Mouse (Mus musculus) heart, postnatal 10 days (tissue): ENCODE data around the gene Slc24a4. TPM values are rescaled to one million over a fixed set of nuclear protein-coding genes. Genes with fewer than 3 reads are reported as not detected.
"Not testable (repeated sequence)": the region's sequence is repeated elsewhere in the genome, so short reads cannot be mapped to it uniquely, and the experiment has no call there.

Experiments used
- DNase-seq, 2 experiments: peaks; one replicate each; pipeline ENCODE4 v3.0.0; 2021
- intact Hi-C: fragments of 180-260 bp; cut with DNase I; formaldehyde crosslinking; loops from one replicate; pipeline ENCODE4 v1.15.1; 2025
- total RNA-seq, 2 experiments: library from RNA; stranded (reverse); gene quantifications; 2 replicates each; pipeline ENCODE4 v1.2.3; 2021

Gene Slc24a4
- total RNA-seq, 2 experiments from 2014 or later = 0.84 to 2.0 TPM

DNA sequence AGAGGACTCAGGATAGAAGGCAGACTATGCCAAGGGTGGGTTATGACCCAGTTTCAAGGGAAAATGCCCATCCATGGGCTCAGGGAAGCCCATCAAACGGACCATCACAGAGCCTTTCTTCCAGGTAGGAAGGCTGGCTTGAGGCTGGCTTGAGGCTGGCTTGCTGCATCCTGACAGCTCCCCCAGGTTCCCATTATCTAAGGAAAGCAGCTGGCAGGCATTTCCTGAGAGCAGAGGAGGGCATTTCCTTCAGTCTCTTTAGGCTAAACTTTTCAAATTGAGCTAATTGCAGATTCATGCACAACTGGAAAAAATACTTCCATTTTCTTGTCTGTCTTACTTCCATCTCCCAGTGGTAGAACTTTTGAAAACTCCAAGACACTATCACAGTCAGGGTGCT, 26.3 kb downstream of the Slc24a4 start:
- DNase-seq = no peak
- intact Hi-C loops = no loop called here

DNA sequence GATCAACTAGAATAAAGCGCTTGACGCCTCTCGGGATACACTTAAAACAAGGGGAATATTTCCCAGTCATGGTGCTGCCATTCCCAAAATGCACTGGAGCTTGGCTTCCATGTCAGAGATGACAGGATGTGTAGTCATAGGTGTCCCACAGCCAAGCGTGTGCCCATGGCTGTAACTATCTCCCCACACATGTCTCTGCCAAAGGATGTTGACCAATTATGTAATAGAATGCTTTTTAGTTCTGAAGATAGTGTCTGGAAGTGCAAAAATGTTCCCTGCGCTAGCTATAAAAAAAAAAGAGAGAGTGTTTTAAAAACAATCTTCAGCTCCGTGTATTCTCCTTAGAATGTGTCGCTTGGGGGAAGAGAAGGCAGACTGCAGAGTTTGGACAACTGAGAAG, 36.1 kb downstream of the Slc24a4 start:
- DNase-seq = no peak
- intact Hi-C loops = loop anchor here (5.0 kb wide), 1 partner anchor 37 kb away; the partner anchor contains the start of gene Slc24a4

DNA sequence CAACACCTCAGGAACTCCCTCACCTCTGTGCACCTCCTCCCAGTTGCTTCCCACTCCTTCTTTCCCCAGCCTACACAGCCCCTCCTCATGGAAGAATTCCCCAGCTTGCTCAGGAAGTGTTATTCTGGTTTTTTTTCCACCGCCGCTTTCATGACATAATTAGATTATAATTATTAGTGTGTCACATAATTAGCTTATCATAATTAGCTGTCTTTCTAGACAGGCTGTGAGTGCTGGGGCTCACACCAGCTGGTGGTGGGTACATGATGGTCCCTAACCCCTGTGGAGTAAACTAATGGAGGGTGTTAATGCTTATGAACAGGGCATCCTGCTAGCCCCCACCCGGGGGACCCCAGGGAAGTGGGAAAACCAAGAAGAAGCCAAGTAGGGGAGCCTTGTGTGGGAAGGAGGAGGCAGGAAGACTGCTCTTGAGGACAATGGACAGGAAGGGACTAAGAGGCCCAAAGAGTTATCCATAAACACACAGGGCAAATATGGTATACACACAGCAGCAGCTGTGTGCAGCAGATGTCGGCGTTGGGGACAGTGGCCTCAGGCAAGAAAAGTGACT, 38.2 kb downstream of the Slc24a4 start:
- DNase-seq = peak; percentile 15 to 32
- intact Hi-C loops = loop anchor here (5.0 kb wide), 1 partner anchor 39 kb away; the partner anchor contains the start of gene Slc24a4

DNA sequence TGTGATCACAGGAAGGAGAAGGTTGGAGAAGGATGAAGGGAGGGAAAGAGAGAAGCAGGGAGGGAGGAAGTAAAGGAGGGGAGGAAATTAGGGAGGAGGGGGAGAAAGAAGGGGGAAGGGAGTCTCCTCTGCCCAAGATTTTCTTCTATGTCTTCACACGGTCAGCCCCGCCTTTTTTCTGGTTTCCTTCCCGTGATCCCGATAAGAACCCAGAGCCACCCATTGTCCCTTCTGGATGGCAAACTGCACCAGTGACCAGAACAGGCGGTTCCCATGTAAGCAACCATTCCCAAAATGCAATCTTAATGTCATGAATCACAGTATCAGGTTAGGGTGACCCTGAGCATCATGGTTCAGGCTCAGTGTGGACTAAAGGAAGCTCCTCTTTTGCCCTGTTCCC, 38.8 kb downstream of the Slc24a4 start:
- intact Hi-C loops = loop anchor here (5.0 kb wide), 1 partner anchor 40 kb away; the partner anchor contains the start of gene Slc24a4
- no peak for DNase-seq

DNA sequence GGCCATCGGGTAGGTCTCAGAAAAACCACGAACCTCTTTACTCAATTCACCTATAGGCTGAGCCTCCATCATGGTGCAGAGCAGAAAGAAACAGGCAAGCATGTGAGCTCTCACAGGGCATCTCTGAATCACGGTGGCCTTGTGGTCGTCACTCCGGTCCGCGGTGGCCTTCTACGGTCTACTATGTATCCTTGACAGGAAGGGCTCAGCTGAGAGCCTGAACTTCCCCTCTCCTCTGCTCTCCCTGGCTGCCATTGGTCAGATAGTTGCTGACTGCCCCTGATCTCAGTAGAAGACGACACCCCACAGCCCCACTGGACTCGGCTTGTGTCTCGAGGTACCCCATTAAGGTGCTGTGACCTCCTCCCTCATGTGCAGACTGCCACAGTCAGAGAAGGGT, 44.2 kb downstream of the Slc24a4 start:
- DNase-seq = no peak
- intact Hi-C loops = no loop called here

DNA sequence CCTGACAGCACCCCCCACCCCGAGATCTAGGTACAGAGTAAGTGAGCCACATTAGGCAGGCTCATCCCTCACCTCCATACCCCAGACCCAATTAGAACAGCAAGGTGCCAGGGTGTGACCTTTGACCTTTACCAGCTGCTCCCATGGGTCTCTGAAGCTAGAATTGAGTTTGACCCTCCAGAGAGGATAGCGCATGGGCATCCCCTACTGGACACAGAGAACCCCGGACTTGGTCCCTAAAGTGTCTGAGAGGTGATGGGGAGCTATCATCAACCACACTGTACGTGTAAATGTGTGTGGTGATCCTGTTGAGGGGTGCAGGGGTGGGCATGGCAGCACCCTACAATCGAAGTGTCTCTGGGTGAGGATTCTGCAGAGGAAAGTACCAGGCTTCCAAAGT, 44.8 kb downstream of the Slc24a4 start:
- intact Hi-C loops = no loop called here
- no peak for DNase-seq

DNA sequence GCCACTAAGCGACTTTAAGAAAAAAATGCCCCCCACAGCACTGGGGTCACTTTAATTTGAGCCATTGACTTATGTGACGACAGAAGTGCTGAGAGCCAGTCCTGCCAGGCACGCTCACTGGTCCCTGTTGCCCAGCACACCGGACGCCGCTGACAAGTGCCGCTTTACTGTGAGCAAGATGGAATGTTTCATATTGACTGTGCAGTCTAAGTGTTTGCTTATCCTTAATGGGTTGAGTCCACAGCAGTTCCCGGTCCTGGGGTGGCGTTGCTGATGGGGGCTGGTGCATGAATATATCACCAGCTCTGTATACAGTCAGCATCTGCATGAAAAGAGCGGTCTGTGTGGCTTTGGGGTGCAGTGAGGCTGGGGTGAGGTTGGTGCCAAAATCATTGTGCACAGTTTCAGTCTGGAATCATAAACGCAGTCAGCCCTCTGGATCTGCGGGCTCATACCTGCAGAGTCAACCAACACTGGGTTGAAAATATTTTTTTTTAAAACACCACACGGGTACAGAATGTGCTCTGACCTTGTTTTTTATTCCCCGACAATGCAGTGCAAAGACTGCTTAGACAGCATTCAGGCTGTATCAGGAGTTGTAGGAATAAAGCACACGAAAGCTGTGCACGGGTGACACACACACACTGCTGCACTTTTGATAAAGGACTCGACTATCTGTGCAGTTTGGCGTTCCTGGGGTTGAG, 52.0 kb downstream of the Slc24a4 start:
- intact Hi-C loops = loop anchor here (5.0 kb wide), 3 partner anchors 173 to 202 kb away; no protein-coding TSS in a partner anchor
- DNase-seq = no peak

DNA sequence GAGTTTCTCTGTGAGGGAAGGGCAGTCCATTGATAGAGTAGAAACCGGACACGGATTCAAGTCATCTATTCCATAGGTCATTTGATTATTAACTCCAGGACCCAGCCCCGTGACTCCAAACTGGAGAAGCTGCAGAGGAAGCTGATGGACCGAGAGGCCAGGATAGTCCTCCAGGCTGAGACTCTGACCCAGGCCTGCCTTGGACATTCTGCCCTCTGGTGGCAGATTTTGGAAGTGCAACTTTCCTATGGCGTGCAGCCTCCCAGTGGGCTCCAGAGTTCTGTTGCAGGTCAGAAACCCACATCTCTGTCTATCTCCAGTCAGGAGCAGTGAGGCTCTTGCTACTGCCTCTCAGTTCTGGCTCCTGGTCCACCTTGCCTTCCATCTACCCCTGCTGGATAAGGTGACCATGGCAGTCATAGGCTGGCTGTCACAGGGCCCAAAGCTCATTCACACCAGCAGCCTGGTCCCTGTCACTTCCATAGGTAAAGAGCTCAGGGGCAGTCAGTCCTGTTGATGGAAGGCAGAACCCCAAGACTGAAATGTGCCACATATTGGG, 53.3 kb downstream of the Slc24a4 start:
- intact Hi-C loops = loop anchor here (5.0 kb wide), 3 partner anchors 175 to 200 kb away; no protein-coding TSS in a partner anchor
- DNase-seq = peak; percentile 54 to 83

DNA sequence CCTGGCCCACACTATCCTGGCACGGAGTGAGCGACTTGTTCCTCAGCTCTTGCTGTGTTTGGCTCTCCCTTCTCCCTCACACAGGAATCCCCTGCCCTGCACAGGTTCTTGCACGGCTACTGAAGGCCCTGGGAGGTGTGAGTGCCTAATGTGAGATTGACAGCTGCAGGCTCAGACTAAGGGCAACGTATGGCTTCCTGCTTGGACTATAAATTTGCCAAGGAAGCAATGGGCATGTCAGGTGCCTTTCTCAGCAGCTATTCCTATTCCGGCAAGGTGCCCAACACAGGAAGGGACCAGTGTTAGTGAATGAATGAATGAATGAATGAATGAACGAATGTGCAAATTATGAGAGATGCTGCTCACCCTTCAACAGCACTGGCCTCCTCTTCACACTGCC, 54.1 kb downstream of the Slc24a4 start:
- DNase-seq = no peak
- intact Hi-C loops = loop anchor here (5.0 kb wide), 3 partner anchors 175 to 200 kb away; no protein-coding TSS in a partner anchor

DNA sequence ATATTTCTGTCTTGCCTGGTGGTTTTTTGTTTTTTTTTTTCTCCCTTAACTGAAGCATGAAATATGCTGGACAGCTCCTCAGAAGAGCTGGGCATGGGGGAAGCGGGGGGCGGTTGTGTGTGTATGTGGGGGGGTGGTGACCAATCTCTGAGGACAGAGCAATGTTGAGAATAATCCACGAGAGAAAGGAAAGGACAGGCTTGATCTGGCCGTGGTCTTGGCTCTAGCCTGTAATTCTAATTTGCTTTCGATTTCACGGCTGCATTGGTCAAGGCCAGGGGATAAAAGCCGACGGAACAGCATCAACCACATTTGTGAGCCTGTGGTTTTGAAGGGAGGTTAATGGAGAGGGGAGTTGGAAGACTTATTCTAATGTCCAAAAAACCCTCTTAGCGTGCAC, 54.7 kb downstream of the Slc24a4 start:
- intact Hi-C loops = loop anchor here (5.0 kb wide), 3 partner anchors 176 to 199 kb away; no protein-coding TSS in a partner anchor
- no peak for DNase-seq

DNA sequence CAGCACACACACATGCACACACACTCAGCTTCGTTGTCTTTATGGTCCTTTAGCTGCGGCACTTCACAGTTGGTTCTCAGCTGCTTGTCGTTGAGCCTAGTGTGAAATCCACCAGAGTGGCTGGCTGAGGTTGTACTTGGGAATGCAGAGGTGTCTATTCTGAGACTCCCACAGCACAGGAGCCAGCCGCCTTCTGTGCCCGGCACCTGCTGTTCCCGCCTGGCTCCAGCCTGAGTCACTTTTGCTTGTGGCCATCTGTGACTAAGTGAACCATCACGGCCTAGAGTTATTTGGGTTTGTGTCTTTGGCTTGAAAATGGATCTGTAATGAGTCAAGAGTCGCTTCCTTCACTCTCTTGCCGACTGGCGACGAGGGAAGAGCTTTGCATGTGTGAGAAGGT, 62.3 kb downstream of the Slc24a4 start:
- no peak for DNase-seq
- intact Hi-C loops = no loop called here

DNA sequence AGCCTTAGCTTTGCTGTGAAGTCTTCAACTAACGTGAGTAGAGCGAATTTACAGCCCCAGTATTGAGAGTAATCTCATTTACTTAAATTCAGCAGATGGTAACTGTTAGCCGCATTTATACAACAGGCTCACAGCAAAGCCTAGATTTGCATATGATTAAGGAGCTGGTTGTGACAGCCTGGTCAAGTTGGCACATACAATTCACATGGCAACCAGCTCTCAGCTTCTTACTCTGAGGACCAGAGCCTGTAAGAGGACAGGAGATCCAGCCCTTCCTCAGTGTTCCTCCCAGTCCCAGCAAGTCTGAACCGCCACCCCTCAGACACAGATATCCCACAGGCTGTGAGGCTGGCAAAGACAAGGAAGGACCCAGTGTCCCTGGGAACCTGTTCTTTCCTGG, 73.0 kb downstream of the Slc24a4 start:
- DNase-seq = no peak
- intact Hi-C loops = no loop called here

DNA sequence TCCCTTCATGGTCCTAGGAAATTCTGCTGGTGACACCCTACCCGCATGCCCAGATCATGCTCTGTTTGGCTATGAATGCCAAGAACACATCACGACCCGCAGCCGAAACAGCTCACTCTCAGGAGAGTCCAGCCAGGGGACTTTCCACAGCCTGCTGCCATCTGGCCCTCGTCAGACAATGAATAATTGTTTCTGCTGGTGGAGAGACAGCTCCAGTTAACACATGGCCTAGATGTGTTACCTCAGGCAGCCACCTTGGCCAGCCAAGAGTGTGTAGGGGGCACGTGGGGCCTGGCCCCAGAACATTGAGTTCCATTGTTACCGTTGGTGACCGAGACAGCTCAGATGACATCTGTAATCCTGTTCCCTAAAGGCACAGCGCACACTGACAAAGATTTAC, 74.4 kb downstream of the Slc24a4 start:
- DNase-seq = peak; percentile 65 to 68
- intact Hi-C loops = no loop called here

DNA sequence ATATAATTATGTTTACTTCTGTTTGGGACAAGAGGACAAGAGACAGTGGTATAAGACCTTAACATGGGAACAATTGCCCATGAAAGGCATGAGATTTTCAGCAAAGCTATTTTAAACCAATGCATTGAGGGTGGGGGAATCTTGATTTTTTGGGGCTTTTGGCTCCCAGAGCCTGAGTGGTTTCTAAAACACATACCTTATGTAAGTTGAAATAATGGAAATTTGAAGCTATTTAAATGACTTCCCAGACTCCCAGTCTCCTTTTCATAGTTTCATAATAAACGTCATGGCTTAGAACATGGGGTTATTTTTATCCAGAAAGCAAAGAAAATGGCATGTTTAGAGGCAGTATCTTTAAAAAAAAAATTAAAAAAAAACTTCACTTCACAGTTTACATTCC, 77.9 kb downstream of the Slc24a4 start:
- intact Hi-C loops = no loop called here
- no peak for DNase-seq

DNA sequence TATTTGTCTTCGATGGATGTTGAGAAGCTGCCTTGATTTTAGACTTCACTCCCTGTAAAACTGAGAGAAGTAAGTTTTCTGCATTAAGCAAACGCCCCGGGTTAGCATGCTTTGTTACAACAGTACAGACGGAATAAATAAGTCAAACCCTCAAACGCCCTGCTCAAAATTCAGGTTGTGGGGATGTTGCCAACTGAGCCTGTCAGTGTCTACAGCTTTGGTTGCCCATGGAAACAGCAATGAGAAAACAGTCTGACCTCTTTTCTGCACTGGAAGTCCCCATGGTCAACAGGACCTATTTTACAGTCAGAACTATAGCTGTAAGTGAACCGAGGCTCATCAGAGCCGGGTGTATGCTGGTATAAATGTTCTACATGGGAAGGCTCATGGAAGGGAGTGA, 78.7 kb downstream of the Slc24a4 start:
- intact Hi-C loops = no loop called here
- DNase-seq = no peak

DNA sequence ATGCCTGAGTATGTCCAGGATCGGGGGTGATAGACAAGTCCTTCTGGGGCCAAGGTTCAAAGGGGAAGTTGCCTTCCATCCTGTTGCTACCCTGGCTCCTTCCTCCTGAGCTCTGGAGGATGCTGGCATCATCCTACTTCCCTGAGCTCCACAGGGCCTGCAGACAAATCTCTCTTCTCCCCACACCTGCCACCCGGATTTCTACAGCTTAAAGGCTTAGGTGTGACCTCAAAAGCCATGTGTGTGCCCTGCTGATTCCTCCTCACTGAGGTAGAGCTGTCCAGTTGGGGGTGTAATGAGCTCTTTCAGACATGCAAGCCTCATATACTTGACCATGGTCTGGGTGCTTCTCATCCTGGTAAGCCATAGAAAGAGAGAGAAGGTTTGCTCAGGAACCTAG, 82.3 kb downstream of the Slc24a4 start:
- intact Hi-C loops = no loop called here
- DNase-seq = no peak

DNA sequence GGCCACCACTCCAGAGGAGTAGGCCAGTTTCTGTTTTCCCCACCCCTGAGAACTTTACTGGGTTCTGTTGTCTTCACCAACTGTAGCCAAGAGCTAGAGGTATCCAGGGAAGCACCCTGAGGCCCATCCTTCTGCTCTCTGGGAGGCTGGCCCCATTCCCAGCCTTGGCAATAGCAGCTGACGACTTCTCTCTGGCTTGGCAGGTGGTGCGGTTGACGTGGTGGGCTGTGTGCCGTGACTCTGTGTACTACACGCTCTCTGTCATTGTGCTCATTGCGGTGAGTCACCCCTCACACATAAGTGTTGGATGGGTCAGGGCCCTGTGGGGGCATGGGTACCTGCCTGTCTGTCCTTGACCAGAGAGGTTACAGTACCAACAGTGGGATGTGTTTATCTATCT, 94.9 kb downstream of the Slc24a4 start:
- no peak for DNase-seq
- intact Hi-C loops = no loop called here

DNA sequence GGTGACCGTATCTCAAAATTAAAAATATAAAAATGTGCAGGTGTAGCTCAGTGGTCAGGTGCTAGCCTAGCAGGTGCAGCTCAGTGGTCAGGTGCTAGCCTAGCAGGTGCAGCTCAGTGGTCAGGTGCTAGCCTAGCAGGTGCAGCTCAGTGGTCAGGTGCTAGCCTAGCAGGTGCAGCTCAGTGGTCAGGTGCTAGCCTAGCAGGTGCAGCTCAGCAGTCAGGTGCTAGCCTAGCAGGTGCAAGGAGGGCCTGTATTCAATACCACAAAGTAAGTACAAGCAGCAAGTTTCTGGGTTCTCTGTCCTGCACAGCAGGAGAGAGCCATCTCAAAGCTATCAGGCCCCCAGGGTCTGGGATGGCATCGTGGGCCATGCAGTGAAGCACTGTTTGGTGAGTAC, 95.6 kb downstream of the Slc24a4 start:
- DNase-seq, intact Hi-C loops: not testable (repeated sequence)

DNA sequence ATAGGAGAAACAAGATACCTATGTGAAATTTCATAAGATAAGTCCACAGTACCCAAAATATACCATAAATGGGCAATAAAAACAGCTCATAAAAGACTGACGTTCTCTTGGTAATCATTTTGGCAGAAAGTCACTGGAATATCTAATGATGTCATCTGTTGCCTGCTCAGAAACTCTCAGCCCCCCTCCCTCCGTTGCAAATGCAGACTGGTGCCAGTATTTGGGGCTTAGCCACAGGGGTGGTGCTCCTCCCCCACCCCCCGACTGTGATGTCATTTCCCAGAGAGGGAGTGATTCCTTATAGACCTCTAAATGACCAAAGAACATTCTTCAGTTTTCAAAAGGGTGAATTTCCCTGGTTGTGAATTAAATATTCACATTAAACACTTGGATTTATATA, 96.6 kb downstream of the Slc24a4 start:
- intact Hi-C loops = no loop called here
- peak in 1 of 2 experiments; percentile 12 for DNase-seq

DNA sequence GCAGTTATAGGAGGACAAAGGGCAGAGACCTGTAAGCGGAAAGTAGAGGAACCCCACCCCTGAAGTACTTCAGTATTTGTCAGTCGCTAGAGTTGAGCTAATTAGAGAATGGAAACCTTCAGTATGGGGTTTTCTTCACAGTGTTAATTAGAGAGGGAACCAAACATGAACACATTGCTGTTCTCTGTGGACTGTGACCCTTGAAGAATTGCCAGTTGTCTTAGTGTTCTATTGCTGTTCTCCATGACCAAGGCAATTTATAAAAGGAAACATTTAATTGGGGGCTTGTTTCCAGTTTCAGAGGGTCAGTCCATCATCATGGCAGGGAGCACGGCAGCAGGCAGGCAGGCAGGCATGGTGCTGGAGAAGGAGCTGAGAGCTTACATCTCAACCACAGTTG, 107.0 kb downstream of the Slc24a4 start:
- DNase-seq = no peak
- intact Hi-C loops = no loop called here

DNA sequence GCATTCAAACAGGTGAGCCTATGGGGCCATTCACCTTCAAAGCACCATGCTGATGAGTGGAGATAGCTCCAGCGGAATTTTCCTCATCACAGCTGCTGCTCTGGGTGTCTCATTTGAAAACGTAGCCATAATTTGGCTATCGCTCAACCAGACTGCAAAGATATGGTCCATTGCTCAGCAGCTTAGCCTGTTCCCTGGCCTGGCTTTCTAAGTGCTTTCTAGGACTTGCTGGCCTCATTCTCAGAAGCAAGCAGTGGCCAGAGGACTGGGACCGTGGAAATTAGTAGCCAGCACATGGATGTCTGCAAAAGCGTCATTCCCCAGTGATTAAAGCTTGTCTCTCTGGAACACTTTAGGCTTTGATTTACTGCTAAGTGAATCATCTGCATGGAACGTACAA, 107.8 kb downstream of the Slc24a4 start:
- intact Hi-C loops = no loop called here
- peak; percentile 26 to 27 for DNase-seq
